Mouse (Mus musculus): ENCODE data around the gene Ddc. TPM values are rescaled to one million over a fixed set of nuclear protein-coding genes. Genes with fewer than 3 reads are reported as not detected.

Gene Ddc
- total and polyA plus RNA-seq, 3 experiments = 0.91 to 2.3 (median 1.3) TPM

DNA sequence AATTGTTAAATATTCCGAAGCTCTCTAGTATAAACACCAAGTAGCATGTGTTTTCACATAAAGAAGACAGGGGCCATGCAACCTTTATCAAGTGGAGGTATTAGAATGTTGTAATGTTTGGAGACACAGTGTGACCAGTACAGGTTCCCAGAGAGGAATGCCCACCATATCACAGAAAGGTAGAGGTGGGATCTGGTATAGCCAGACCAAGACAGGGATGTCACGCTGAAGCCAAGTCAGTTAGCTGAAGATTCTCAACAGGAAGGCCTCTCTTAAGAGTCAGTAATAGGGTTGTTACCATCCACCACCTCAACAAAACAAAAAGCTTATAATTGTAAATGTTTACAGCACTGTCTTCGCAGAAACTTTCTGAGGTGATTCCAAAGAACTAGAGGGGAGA, 127.3 kb downstream of the Ddc start:
- WGBS = 90% methylated on average over 3 of the region's 3 CpGs
- intact Hi-C loops (cut with DNase I) = no loop called here
- no peak overlapping the region for H3K4me3 ChIP-seq
- no peaks in the 10 kb centered on the region for H3K27me3 ChIP-seq (ENCODE audit: control insufficient read depth, insufficient read depth, low read length)
- H3K9ac ChIP-seq (ENCODE audit: low read depth, low read length) = no peak overlapping the region
- H3K4me1 ChIP-seq (ENCODE audit: control insufficient read depth, insufficient read depth, low read length) = no peaks in the 10 kb centered on the region
- H3K27ac ChIP-seq = no peak overlapping the region
- no peak for TF ChIP-seq POLR2A (IDR thresholded peaks at IDR 0.05; ENCODE audit: insufficient read depth, low read depth, low read length)
- TF ChIP-seq EP300 (IDR thresholded peaks at IDR 0.05; ENCODE audit: insufficient read depth, low read depth, low read length) = no peak
- no peaks in the 10 kb centered on the region for H3K36me3 ChIP-seq (ENCODE audit: control insufficient read depth, insufficient read depth, low read length)
- H3K79me2 ChIP-seq (replicated peaks; ENCODE audit: control insufficient read depth, insufficient read depth, low read length) = no peaks in the 10 kb centered on the region
- no peak for DNase-seq

DNA sequence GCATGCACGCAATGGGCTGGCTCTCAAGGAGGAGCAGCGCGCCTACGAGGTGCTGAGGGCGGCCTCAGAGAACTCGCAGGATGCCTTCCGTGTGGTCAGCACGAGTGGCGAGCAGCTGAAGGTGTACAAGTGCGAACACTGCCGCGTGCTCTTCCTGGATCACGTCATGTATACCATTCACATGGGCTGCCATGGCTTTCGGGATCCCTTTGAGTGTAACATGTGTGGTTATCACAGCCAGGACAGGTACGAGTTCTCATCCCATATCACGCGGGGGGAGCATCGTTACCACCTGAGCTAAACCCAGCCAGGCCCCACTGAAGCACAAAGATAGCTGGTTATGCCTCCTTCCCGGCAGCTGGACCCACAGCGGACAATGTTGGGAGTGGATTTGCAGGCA, 128.7 kb downstream of the Ddc start:
- Histone ChIP-seq H3K9ac (ENCODE audit: low read depth, low read length) (no peak overlapping the region), H3K79me2 (replicated peaks; ENCODE audit: control insufficient read depth, insufficient read depth, low read length) (no peaks in the 10 kb centered on the region), H3K4me1 (ENCODE audit: control insufficient read depth, insufficient read depth, low read length) (no peaks in the 10 kb centered on the region), H3K36me3 (ENCODE audit: control insufficient read depth, insufficient read depth, low read length) (no peaks in the 10 kb centered on the region), H3K27ac (no peak overlapping the region), H3K4me3 (no peak overlapping the region), H3K27me3 (ENCODE audit: control insufficient read depth, insufficient read depth, low read length) (no peaks in the 10 kb centered on the region)
- DNase-seq = no peak
- WGBS = 88% methylated on average over 20 of the region's 20 CpGs
- intact Hi-C loops (cut with DNase I) = no loop called here
- TF ChIP-seq EP300 (IDR thresholded peaks at IDR 0.05; ENCODE audit: insufficient read depth, low read depth, low read length) (no peak), CTCF (IDR thresholded peaks at IDR 0.05) (no peak)

DNA sequence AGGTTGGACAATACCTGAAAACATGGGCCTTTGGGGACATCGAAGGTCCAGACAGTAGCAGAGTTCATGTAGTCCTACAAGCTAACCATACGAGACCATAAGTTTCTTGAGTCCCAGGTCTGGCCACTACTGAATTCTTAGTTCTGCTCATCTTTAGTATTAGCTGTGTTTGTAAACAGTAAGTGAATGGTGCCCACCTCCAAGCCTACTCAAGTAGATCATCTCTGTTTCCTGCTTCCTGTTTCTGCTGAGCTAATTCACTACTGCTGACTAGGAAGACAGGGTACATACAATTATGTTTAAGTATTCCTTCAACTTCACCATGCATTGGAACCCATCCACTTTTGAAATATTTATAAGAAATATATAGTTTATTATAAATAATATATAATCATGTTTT, 129.9 kb downstream of the Ddc start:
- Histone ChIP-seq H3K36me3 (ENCODE audit: control insufficient read depth, insufficient read depth, low read length) (no peaks in the 10 kb centered on the region), H3K9ac (ENCODE audit: low read depth, low read length) (no peak overlapping the region), H3K79me2 (replicated peaks; ENCODE audit: control insufficient read depth, insufficient read depth, low read length) (no peaks in the 10 kb centered on the region), H3K4me1 (ENCODE audit: control insufficient read depth, insufficient read depth, low read length) (no peaks in the 10 kb centered on the region), H3K27ac (no peak overlapping the region), H3K27me3 (ENCODE audit: control insufficient read depth, insufficient read depth, low read length) (no peaks in the 10 kb centered on the region), H3K4me3 (no peak overlapping the region)
- intact Hi-C loops (cut with DNase I) = no loop called here
- no peak for DNase-seq
- WGBS = 80% methylated on average over 2 of the region's 2 CpGs
- TF ChIP-seq CTCF (IDR thresholded peaks at IDR 0.05) (no peak), EP300 (IDR thresholded peaks at IDR 0.05; ENCODE audit: insufficient read depth, low read depth, low read length) (no peak), POLR2A (IDR thresholded peaks at IDR 0.05; ENCODE audit: insufficient read depth, low read depth, low read length) (no peak)

DNA sequence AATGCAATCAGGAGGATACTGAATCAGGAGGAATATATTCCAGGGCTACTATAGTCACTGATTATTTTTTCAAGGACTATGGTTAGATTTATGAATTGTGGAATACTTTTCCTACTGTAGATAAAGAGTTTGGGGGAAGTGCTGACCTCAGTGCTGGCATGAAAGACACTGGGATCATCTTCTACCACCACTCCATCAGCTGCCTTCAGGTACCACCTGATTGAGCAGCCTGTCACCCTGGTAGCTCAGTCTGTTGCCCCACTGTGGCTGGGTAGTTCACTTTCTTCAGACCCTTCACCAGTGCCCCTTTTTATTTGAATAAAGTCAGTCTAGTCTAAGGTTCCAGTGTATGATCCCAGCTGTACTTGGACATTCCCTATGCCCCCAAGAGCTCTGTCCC, 131.2 kb downstream of the Ddc start:
- intact Hi-C loops (cut with DNase I) = no loop called here
- TF ChIP-seq POLR2A (IDR thresholded peaks at IDR 0.05; ENCODE audit: insufficient read depth, low read depth, low read length) (no peak), EP300 (IDR thresholded peaks at IDR 0.05; ENCODE audit: insufficient read depth, low read depth, low read length) (no peak), CTCF (IDR thresholded peaks at IDR 0.05) (no peak)
- no peak for DNase-seq

DNA sequence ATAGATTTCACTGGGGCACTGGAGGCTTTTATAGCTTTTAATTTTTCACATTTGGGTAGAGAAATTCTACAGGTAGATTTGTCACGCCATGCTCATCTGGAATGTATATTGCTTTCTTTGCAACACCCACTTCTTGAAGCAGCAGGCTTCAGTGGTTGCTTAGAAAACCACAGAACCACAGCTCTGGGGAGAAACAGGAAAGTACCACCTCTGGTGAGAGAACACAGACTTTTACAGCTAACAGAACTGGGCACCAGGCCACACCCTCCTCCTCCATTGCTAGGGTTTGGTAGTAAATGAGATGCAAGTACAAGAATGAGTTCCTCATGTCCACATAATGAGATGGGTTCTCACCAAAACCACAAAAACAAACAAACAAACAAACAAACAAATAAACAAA, 131.8 kb downstream of the Ddc start:
- intact Hi-C loops (cut with DNase I) = no loop called here
- Histone ChIP-seq H3K79me2 (replicated peaks; ENCODE audit: control insufficient read depth, insufficient read depth, low read length) (no peaks in the 10 kb centered on the region), H3K4me3 (no peak overlapping the region), H3K9ac (ENCODE audit: low read depth, low read length) (no peak overlapping the region), H3K4me1 (ENCODE audit: control insufficient read depth, insufficient read depth, low read length) (no peaks in the 10 kb centered on the region), H3K36me3 (ENCODE audit: control insufficient read depth, insufficient read depth, low read length) (no peaks in the 10 kb centered on the region), H3K27me3 (ENCODE audit: control insufficient read depth, insufficient read depth, low read length) (no peaks in the 10 kb centered on the region), H3K27ac (no peak overlapping the region)
- TF ChIP-seq CTCF (IDR thresholded peaks at IDR 0.05) (no peak), EP300 (IDR thresholded peaks at IDR 0.05; ENCODE audit: insufficient read depth, low read depth, low read length) (no peak), POLR2A (IDR thresholded peaks at IDR 0.05; ENCODE audit: insufficient read depth, low read depth, low read length) (no peak)
- DNase-seq = peak in 1 of 2 experiments; percentile 41
- 67% methylated on average over 1 of the region's 1 CpGs for WGBS

More for the DNA sequence above, 131.2 kb downstream of the Ddc start:
- Histone ChIP-seq H3K79me2 (replicated peaks; ENCODE audit: control insufficient read depth, insufficient read depth, low read length) (no peaks in the 10 kb centered on the region), H3K4me1 (ENCODE audit: control insufficient read depth, insufficient read depth, low read length) (no peaks in the 10 kb centered on the region), H3K27ac (no peak overlapping the region), H3K36me3 (ENCODE audit: control insufficient read depth, insufficient read depth, low read length) (no peaks in the 10 kb centered on the region), H3K4me3 (no peak overlapping the region), H3K9ac (ENCODE audit: low read depth, low read length) (no peak overlapping the region), H3K27me3 (ENCODE audit: control insufficient read depth, insufficient read depth, low read length) (no peaks in the 10 kb centered on the region)

DNA sequence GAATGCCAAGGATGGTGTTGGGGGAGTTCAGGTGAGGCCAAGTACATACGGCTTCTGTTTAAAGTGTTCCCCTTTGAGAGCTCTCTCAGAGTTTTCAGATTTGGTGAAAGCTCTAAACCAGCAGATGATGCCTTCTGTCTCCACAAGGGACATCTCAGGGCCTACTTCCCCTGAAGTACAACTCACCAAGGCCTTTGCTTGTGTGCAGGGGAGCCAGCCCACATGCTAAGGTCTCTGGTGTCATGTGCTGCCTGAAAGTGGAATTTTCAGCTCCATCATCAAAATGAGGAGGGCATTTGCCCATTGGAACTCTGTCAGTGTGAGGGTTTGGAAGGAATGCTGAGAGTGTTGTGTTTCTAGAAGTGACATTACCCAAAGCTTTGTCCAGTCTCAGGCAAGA, 132.5 kb downstream of the Ddc start:
- 72% methylated on average over 1 of the region's 1 CpGs for WGBS
- H3K4me3 ChIP-seq = no peak overlapping the region
- no peak for DNase-seq
- H3K79me2 ChIP-seq (replicated peaks; ENCODE audit: control insufficient read depth, insufficient read depth, low read length) = no peaks in the 10 kb centered on the region
- no peak overlapping the region for H3K9ac ChIP-seq (ENCODE audit: low read depth, low read length)
- no peaks in the 10 kb centered on the region for H3K36me3 ChIP-seq (ENCODE audit: control insufficient read depth, insufficient read depth, low read length)
- TF ChIP-seq POLR2A (IDR thresholded peaks at IDR 0.05; ENCODE audit: insufficient read depth, low read depth, low read length) (no peak), CTCF (IDR thresholded peaks at IDR 0.05) (no peak), EP300 (IDR thresholded peaks at IDR 0.05; ENCODE audit: insufficient read depth, low read depth, low read length) (no peak)
- H3K4me1 ChIP-seq (ENCODE audit: control insufficient read depth, insufficient read depth, low read length) = no peaks in the 10 kb centered on the region
- no peak overlapping the region for H3K27ac ChIP-seq
- intact Hi-C loops (cut with DNase I) = no loop called here
- no peaks in the 10 kb centered on the region for H3K27me3 ChIP-seq (ENCODE audit: control insufficient read depth, insufficient read depth, low read length)

Other genes with a start within 250 kb of the Ddc start
- 1 to 10 TPM; 1.8 to 2.0 TPM for gene Ikzf1, start 213.1 kb downstream of the Ddc start, total RNA-seq (2021)
- 1.7 and 3.7 TPM in 2 replicates for gene Ikzf1, start 213.1 kb downstream of the Ddc start, polyA plus RNA-seq (2012; rRNA removed)
- gene Fignl1, start 89.2 kb downstream of the Ddc start, total RNA-seq (2021) = under 1 TPM; 0.21 to 0.30 TPM
- gene Fignl1, start 89.2 kb downstream of the Ddc start, polyA plus RNA-seq (2012; rRNA removed) = 0.15 and 1.2 TPM in 2 replicates
- 10 to 100 TPM; 65.1 to 66.2 TPM for gene Grb10, start 140.5 kb upstream of the Ddc start, total RNA-seq (2021)
- 36.9 and 63.5 TPM in 2 replicates for gene Grb10, start 140.5 kb upstream of the Ddc start, polyA plus RNA-seq (2012; rRNA removed)